Mouse (Mus musculus) left cerebral cortex, adult 2 months (tissue): ENCODE data around the gene Gpc3. TPM values are rescaled to one million over a fixed set of nuclear protein-coding genes. Genes with fewer than 3 reads are reported as not detected.

Experiments
- DNase-seq, 2 experiments: peaks; one replicate each; pipeline ENCODE4 v3.0.0; 2021 to 2022; ENCODE audit warnings: low spot score in 2 of 2, mixed read lengths in 1 of 2; ENCODE audit errors: extremely low spot score in 1 of 2
- H3K27ac ChIP-seq: fragments of 200-600 bp; 2 replicates; pipeline ENCODE4 v1.8.1; 2022
- H3K4me3 ChIP-seq: fragments of 200-600 bp; 2 replicates; pipeline ENCODE4 v1.8.1; 2022
- CTCF ChIP-seq: fragments of 200-600 bp; IDR thresholded peaks from 2 replicates; pipeline ENCODE4 v1.8.1; 2022; ENCODE audit warnings: antibody characterized with exemption, mild to moderate bottlenecking, moderate library complexity
- intact Hi-C: fragments of 180-260 bp; cut with DNase I; formaldehyde crosslinking; loops from one replicate; pipeline ENCODE4 v1.15.1; 2025
- total RNA-seq, 2 experiments: library from RNA; stranded (reverse); gene quantifications; 2 replicates each; pipeline ENCODE4 v1.2.3; 2021

The Gpc3 gene
- total RNA-seq, 2 experiments from 2014 or later: 5.9 to 6.6 TPM

- no peak for DNase-seq
- TF ChIP-seq CTCF: no peak
- Histone ChIP-seq H3K4me3 (no peak overlapping the region), H3K27ac (no peak overlapping the region)
- intact Hi-C loops: no loop called here
Observed at GRCm38 (mm10) chrX:52544623-52545022, 69.1 kb downstream of the Gpc3 start.

- Histone ChIP-seq H3K27ac (no peak overlapping the region), H3K4me3 (no peak overlapping the region)
- no peak for DNase-seq
- no peak for TF ChIP-seq CTCF
- intact Hi-C loops: no loop called here
Observed at GRCm38 (mm10) chrX:52537282-52537681, 76.5 kb downstream of the Gpc3 start.

GRCm38 (mm10) chrX:52533766-52534165 lies 80.0 kb downstream of the Gpc3 start:
- Histone ChIP-seq H3K4me3 (no peak overlapping the region), H3K27ac (no peak overlapping the region)
- no peak for TF ChIP-seq CTCF
- no peak for DNase-seq
- intact Hi-C loops: no loop called here

DNA sequence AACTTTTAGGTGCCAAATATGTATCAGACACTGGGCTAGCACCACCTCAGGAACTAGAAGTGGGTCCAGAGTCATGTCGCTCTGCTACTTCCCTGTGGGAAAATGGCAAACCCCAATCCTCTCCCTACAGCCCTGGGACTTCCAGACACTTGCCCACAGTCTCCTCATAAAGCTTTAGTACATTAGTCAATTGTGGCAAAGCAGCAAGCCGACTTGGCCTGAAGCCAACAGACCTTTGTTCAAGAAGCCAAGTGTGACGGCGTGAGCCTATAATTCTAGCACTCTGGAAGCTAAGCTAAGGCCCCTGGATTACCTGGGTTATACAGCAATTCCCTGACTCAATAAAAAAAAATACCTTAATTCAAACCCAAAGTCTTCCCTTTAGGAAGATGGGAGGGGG lies 80.7 kb downstream of the Gpc3 start:
- no peak overlapping the region for H3K4me3 ChIP-seq
- no peak overlapping the region for H3K27ac ChIP-seq
- TF ChIP-seq CTCF: no peak
- intact Hi-C loops: no loop called here
- no peak for DNase-seq

GRCm38 (mm10) chrX:52532124-52532523 lies 81.6 kb downstream of the Gpc3 start:
- intact Hi-C loops: no loop called here
- TF ChIP-seq CTCF: no peak
- DNase-seq: no peak
- Histone ChIP-seq H3K27ac (no peak overlapping the region), H3K4me3 (no peak overlapping the region)

- H3K4me3 ChIP-seq: no peak overlapping the region
- no peak overlapping the region for H3K27ac ChIP-seq
- TF ChIP-seq CTCF: no peak
- intact Hi-C loops: no loop called here
- DNase-seq: no peak
Observed at GRCm38 (mm10) chrX:52526086-52526485, 87.7 kb downstream of the Gpc3 start.

DNA sequence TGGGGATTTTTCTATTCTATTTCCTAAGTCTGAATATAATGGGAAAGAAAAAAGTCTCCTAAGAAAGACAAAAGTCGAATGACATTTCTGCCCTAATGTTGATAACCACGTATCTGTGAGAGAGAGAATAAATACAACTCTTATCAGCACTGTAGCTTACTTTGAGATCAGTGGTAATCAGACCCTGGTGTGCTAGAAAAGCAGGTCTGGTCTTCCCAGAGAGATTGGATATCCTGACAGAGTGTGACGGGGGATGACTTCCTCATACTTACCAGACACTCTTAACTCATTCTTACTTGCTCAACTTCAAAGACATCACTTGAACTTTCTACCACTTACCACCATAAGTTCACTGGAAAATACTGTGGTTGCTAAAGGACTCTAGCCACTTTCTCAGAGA lies 88.6 kb downstream of the Gpc3 start:
- no peak for TF ChIP-seq CTCF
- DNase-seq: no peak
- no peak overlapping the region for H3K27ac ChIP-seq
- H3K4me3 ChIP-seq: no peak overlapping the region
- intact Hi-C loops: no loop called here

DNA sequence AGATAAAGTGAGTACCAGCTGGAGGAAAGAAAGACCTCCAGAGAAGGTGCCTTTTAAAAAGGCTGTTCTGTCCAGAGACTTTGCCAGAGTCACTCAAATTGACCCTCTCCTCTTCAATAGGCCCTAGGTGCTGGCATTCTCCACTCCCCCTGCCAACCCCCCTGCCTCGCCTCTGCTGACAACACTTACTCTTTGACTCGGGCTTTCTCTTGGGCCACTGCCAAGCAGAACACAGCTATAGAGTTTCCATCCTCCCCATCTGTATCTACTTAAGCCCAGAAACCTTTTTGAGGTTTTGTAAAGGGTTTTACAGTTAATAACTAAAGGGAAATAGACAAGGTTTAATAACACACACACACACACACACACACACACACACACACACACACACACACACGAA lies 99.2 kb downstream of the Gpc3 start:
- Histone ChIP-seq H3K27ac (no peak overlapping the region), H3K4me3 (no peak overlapping the region)
- no peak for TF ChIP-seq CTCF
- intact Hi-C loops: no loop called here
- DNase-seq: no peak

- Histone ChIP-seq H3K27ac (no peak overlapping the region), H3K4me3 (no peak overlapping the region)
- no peak for TF ChIP-seq CTCF
- DNase-seq: no peak
- intact Hi-C loops: no loop called here
Observed at GRCm38 (mm10) chrX:52511151-52511550, 102.6 kb downstream of the Gpc3 start.

- H3K4me3 ChIP-seq: no peak overlapping the region
- no peak for TF ChIP-seq CTCF
- no peak overlapping the region for H3K27ac ChIP-seq
- intact Hi-C loops: no loop called here
- no peak for DNase-seq
Observed at GRCm38 (mm10) chrX:52503857-52504256, 109.9 kb downstream of the Gpc3 start.

DNA sequence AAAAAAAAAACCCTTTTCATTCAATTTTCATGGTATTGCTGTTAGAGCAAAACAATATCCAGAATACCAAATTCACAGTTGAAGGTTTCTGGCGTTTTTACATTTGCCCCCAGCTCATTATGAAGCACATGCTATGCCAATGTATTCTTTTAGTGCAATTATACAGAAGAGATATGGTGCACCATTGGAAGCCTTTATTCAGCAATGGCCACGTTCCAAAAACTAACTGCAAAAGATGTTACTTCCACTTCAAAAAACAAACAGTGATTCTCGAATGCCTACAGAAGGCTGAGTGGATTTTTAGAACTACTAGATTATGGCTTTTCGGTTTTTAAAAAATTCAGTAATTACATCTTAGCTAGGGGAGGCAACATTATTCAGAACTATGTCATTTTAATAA lies 124.3 kb downstream of the Gpc3 start:
- DNase-seq: no peak
- no peak overlapping the region for H3K27ac ChIP-seq
- no peak overlapping the region for H3K4me3 ChIP-seq
- no peak for TF ChIP-seq CTCF
- intact Hi-C loops: no loop called here

DNA sequence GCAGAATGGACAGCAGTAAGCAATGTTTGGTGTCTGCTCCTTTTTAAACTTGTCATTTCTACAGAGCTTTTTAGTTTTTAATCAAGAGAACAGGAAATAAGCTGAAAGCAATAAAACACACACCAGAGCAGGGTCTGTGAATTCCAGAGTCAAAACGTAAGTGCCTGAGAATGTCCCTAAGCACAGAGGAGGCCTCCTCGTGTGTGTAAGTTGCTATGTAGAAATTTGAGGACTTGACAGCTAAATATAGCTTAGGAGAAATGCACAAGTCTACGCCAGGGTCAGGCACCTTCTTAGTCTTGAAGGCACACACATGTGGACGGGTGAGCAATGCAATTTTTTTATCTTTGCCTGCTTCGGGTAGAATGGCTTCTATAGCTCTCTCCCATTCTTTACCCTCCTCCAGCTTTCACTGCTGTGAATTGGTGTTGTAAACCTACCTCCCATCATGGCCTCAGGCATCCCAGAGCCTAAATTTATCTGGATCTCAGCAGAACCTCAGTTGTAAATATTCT lies 158.6 kb downstream of the Gpc3 start:
- no peak for TF ChIP-seq CTCF
- no peak overlapping the region for H3K27ac ChIP-seq
- DNase-seq: no peak
- intact Hi-C loops: loop anchor here (10.0 kb wide), 1 partner anchor 480 kb away; no protein-coding TSS in a partner anchor
- H3K4me3 ChIP-seq: no peak overlapping the region

DNA sequence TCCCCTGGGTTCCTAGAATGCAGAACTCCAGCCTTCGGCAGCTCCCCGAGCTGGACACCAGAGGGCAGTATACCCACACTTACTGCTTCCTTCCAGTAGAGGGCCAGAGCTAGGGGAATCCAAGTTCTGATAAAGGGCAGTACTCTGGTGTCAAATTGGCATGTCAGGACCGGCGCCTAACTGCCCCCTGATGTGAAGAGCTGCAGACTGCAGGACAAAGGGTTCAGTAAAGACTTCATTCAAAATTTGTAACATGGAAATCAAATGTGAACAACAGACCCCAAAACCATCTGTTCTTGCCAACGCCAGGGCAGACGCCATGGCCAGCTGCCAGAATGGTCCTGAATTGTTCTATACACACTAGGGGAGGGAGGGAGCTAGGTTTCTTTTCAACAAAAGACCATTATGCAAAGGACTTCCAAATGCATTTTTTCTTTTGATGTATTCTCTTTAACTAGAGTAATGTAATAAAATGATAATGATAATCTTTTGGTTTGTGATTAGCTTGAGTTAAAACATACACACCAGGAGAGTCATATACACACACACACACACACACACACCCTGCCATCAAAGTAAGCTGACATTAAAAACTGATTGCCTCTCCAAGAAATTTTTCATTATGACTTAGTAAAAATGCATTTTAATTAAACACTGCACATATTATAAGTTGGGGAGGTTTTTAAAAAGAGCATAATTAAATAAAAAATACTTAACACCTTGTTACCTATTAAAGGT lies 160.1 kb downstream of the Gpc3 start:
- TF ChIP-seq CTCF: no peak; the same call in none of the 2 replicates

More for the DNA sequence above, 160.1 kb downstream of the Gpc3 start:
- no peak overlapping the region for H3K4me3 ChIP-seq
- peak; percentile 49 to 73 for DNase-seq
- H3K27ac ChIP-seq: no peak overlapping the region
- intact Hi-C loops: loop anchor here (1.0 to 10.0 kb wide), 3 partner anchors 198 to 481 kb away; no protein-coding TSS in a partner anchor
